Mouse (Mus musculus): ENCODE results near the gene Clvs2. TPM values are rescaled to one million over a fixed set of nuclear protein-coding genes. Genes with fewer than 3 reads are reported as not detected.

Clvs2 gene
- total RNA-seq, 1 experiment, result 1.7 TPM

DNA sequence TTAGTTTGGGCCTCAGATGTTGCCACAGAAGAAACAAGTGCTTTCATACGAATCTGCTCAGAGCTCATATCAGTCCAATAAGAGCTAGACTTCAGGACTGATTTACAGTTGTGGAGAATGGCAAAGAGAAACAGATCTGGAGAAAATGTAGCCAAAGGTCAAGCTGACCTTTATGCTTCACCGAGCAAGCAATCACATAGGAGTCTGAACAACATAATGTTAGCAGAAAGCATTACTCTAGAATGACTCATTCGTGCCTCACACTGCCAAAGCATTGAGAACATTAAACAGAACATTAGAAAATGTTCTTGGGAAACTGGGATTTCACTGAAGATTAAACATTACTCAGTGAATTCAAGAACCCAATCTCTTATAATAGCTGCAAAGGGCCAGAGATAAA, 66.5 kb downstream of the Clvs2 start:
- no peaks in the 10 kb centered on the region for H3K36me3 ChIP-seq (ENCODE audit: control insufficient read depth, insufficient read depth, low read length, poor library complexity, severe bottlenecking)
- no peaks in the 10 kb centered on the region for H3K4me1 ChIP-seq (ENCODE audit: control insufficient read depth in 2 of 2, insufficient read depth in 2 of 2, low read length in 2 of 2, poor library complexity in 1 of 2)
- DNase-seq (ENCODE audit: low read depth, low spot score), result no peak
- no peaks in the 10 kb centered on the region for H3K9me3 ChIP-seq (ENCODE audit: control insufficient read depth, insufficient read depth, low read depth, low read length)
- no peak overlapping the region for H3K9ac ChIP-seq (ENCODE audit: insufficient read depth, low read depth, low read length, poor library complexity, severe bottlenecking)
- TF ChIP-seq ZNF384 (IDR thresholded peaks at IDR 0.05; ENCODE audit: low read depth, low read length) (no peak), MAFK (IDR thresholded peaks at IDR 0.05; ENCODE audit: insufficient read depth, low read depth, low read length) (no peak), CHD2 (IDR thresholded peaks at IDR 0.05; ENCODE audit: low read depth, low read length) (no peak), ZC3H11A (IDR thresholded peaks at IDR 0.05; ENCODE audit: borderline replicate concordance, low read depth, low read length) (no peak), HCFC1 (IDR thresholded peaks at IDR 0.05; ENCODE audit: borderline replicate concordance, insufficient read depth, low read length) (no peak)
- H3K27ac ChIP-seq (ENCODE audit: insufficient read depth, low read depth, low read length, poor library complexity, severe bottlenecking), result no peak overlapping the region
- in situ Hi-C loops (cut with MboI; ENCODE audit: low sequenced_read_pairs in 2 of 2, unreplicated experiment in 2 of 2), result no loop called here
- H3K4me3 ChIP-seq (ENCODE audit: insufficient read depth in 1 of 2, low read depth in 1 of 2, low read length in 2 of 2, poor library complexity in 1 of 2, severe bottlenecking in 1 of 2), result no peak overlapping the region

DNA sequence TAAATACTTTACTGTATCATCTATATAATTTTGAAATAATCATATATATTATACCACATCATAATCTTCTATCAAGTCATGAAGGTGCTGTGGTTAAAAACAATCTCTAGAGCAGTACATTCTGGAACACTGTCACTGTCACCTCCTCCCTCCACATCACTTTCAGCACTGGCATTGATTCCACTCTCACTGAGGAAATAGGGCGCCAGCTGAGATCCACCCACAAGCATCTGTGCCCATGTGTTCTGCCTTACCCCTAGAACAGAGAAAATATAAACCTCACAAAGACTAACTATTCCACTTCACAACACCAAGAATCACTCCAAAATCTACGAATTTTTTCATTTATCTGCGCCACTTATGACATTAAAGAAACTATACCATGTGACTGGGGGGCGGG, 84.2 kb downstream of the Clvs2 start:
- no peak overlapping the region for H3K9ac ChIP-seq (ENCODE audit: insufficient read depth, low read depth, low read length, poor library complexity, severe bottlenecking)
- H3K4me1 ChIP-seq (ENCODE audit: control insufficient read depth in 2 of 2, insufficient read depth in 2 of 2, low read length in 2 of 2, poor library complexity in 1 of 2), result no peaks in the 10 kb centered on the region
- no peak overlapping the region for H3K4me3 ChIP-seq (ENCODE audit: insufficient read depth in 1 of 2, low read depth in 1 of 2, low read length in 2 of 2, poor library complexity in 1 of 2, severe bottlenecking in 1 of 2)
- no peak for DNase-seq (ENCODE audit: low read depth, low spot score)
- H3K36me3 ChIP-seq (ENCODE audit: control insufficient read depth, insufficient read depth, low read length, poor library complexity, severe bottlenecking), result no peaks in the 10 kb centered on the region
- no peak overlapping the region for H3K27ac ChIP-seq (ENCODE audit: insufficient read depth, low read depth, low read length, poor library complexity, severe bottlenecking)
- TF ChIP-seq CHD2 (IDR thresholded peaks at IDR 0.05; ENCODE audit: low read depth, low read length) (no peak), ZNF384 (IDR thresholded peaks at IDR 0.05; ENCODE audit: low read depth, low read length) (no peak), MAFK (IDR thresholded peaks at IDR 0.05; ENCODE audit: insufficient read depth, low read depth, low read length) (no peak), ZC3H11A (IDR thresholded peaks at IDR 0.05; ENCODE audit: borderline replicate concordance, low read depth, low read length) (no peak), HCFC1 (IDR thresholded peaks at IDR 0.05; ENCODE audit: borderline replicate concordance, insufficient read depth, low read length) (no peak)
- in situ Hi-C loops (cut with MboI; ENCODE audit: low sequenced_read_pairs in 2 of 2, unreplicated experiment in 2 of 2), result no loop called here
- no peaks in the 10 kb centered on the region for H3K9me3 ChIP-seq (ENCODE audit: control insufficient read depth, insufficient read depth, low read depth, low read length)

Other genes starting within 250 kb of the Clvs2 start
- gene Sult3a2, start 161.9 kb upstream of the Clvs2 start, total RNA-seq (2012; rRNA removed), result not detected in 2 replicates
- gene Sult3a1, start 233.0 kb upstream of the Clvs2 start, total RNA-seq (2012; rRNA removed), result not detected in 2 replicates